Mouse (Mus musculus) ES-E14 (cell line): Measurements from ENCODE around the gene Crkl. TPM values are rescaled to one million over a fixed set of nuclear protein-coding genes. Genes with fewer than 3 reads are reported as not detected.

ENCODE experiments used
- DNase-seq: peaks from one replicate; pipeline ENCODE4 v3.0.0-alpha.2; 2013; ENCODE audit warnings: low read depth, low spot score
- H3K27ac ChIP-seq: 2 replicates; pipeline ENCODE4 v1.5.1; 2012; ENCODE audit warnings: low read depth, mild to moderate bottlenecking, low read length, moderate library complexity, mixed read lengths; ENCODE audit not compliant: poor library complexity, insufficient read depth, severe bottlenecking
- H3K36me3 ChIP-seq: 2 replicates; pipeline ENCODE4 v1.6.1; 2012; ENCODE audit warnings: mild to moderate bottlenecking, low read length, moderate library complexity, mixed read lengths; ENCODE audit not compliant: control insufficient read depth, poor library complexity, insufficient read depth, severe bottlenecking
- H3K4me1 ChIP-seq, 2 experiments: fragments of 150-350 bp in 1 of 2; sonication (generic) in 1 of 2; 2 replicates each; pipeline ENCODE4 v1.6.1; 2012; ENCODE audit warnings: low read length in 2 of 2, mild to moderate bottlenecking in 1 of 2, mixed read lengths in 1 of 2; ENCODE audit not compliant: control insufficient read depth in 2 of 2, insufficient read depth in 2 of 2, poor library complexity in 1 of 2
- H3K4me3 ChIP-seq, 2 experiments: fragments of 150-350 bp in 1 of 2; sonication (generic) in 1 of 2; 2 replicates each; pipeline ENCODE4 v1.5.1; 2012; ENCODE audit warnings: low read length in 2 of 2, low read depth in 1 of 2, mild to moderate bottlenecking in 1 of 2, mixed read lengths in 1 of 2; ENCODE audit not compliant: insufficient read depth in 1 of 2, poor library complexity in 1 of 2, severe bottlenecking in 1 of 2
- H3K9ac ChIP-seq: 2 replicates; pipeline ENCODE4 v1.6.1; 2012; ENCODE audit warnings: low read depth, mild to moderate bottlenecking, low read length, mixed read lengths; ENCODE audit not compliant: poor library complexity, insufficient read depth, severe bottlenecking
- H3K9me3 ChIP-seq: fragments of 150-350 bp; sonication (generic); 2 replicates; pipeline ENCODE4 v1.6.1; 2012; ENCODE audit warnings: low read depth, mild to moderate bottlenecking, low read length; ENCODE audit not compliant: control insufficient read depth, insufficient read depth
- CHD2 ChIP-seq: IDR thresholded peaks from 2 replicates; pipeline ENCODE4 v1.6.1; 2014; ENCODE audit warnings: mild to moderate bottlenecking, low read depth, low read length, inconsistent platforms
- HCFC1 ChIP-seq: IDR thresholded peaks from 2 replicates; pipeline ENCODE4 v1.6.1; 2012; ENCODE audit warnings: low read length, inconsistent platforms, borderline replicate concordance; ENCODE audit not compliant: insufficient read depth
- MAFK ChIP-seq: IDR thresholded peaks from 2 replicates; pipeline ENCODE4 v1.6.1; 2014; ENCODE audit warnings: mild to moderate bottlenecking, low read depth, low read length, inconsistent platforms; ENCODE audit not compliant: insufficient read depth
- ZC3H11A ChIP-seq: IDR thresholded peaks from 2 replicates; pipeline ENCODE4 v1.6.1; 2012; ENCODE audit warnings: low read depth, mild to moderate bottlenecking, inconsistent platforms, low read length, borderline replicate concordance
- ZNF384 ChIP-seq: IDR thresholded peaks from 2 replicates; pipeline ENCODE4 v1.6.1; 2012; ENCODE audit warnings: low read depth, low read length, inconsistent platforms
- in situ Hi-C, 2 experiments: fragments of 600-800 bp; cut with MboI; formaldehyde crosslinking; loops; one replicate each; pipeline ENCODE4 v1.15.1; 2025; ENCODE audit warnings: low sequenced_read_pairs in 2 of 2, inconsistent platforms in 1 of 2; ENCODE audit not compliant: unreplicated experiment in 2 of 2
- total RNA-seq: library from RNA; depleted of rRNA; stranded (reverse); fragments of 300-350 nt; gene quantifications from 2 replicates; pipeline ENCODE4 v1.2.3, GENCODE M21; 2012

The Crkl gene
- total RNA-seq, 1 experiment: 28.2 TPM

DNA sequence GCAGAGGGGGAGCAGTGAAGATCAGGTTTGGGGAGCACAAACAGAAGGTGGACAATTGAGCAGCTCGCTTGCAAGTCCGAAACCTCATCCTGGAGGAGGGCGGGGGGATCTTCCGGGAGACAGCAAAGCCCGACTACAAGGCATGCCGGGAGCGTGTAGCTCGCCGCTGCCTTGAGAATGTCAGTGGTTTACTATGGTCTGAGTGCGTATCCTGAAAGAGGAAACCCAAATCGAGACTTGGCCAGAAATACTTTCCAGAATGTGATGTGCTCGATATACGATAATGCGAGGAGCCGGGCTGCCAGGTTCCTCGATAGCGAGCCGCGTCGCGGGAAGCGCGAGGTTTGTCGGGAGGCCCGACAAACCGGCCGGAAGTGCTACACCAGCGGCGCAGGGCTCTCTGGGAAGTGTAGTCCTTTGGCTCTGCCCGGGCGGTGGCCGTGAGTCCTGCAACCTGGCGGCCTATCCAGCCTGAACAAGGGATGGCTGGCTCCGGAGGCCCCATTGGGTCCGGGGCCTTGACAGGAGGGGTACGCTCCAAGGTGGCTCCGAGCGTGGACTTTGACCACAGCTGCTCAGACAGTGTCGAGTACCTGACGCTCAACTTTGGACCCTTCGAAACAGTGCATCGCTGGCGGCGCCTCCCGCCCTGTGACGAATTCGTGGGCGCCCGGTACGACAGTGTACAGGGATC lies 56.9 kb downstream of the Crkl start, which contains the start of gene Lztr1:
Gene Lztr1, plus strand, starts transcription at position 143 of the 694 bp plus-strand sequence.
- Histone ChIP-seq H3K27ac (peak within 1 kb of the TSS; percentile 84), H3K36me3 (peaks cover 2% of the 10 kb centered on the region; the same call in 1 of the 2 replicates), H3K9me3 (no peaks in the 10 kb centered on the region), H3K4me3 (peak within 1 kb of the TSS; percentile 84 to 89), H3K9ac (peak within 1 kb of the TSS; percentile 89), H3K4me1 (0 out of 4 replicates have a peak, but pooled peaks cover 0 to 2% of the 10 kb centered on the region in 2 experiments)
- peak; percentile 78 for DNase-seq
- in situ Hi-C loops: no loop called here
- TF ChIP-seq HCFC1 (peak; percentile 95), MAFK (no peak), CHD2 (peak; percentile 29)

DNA sequence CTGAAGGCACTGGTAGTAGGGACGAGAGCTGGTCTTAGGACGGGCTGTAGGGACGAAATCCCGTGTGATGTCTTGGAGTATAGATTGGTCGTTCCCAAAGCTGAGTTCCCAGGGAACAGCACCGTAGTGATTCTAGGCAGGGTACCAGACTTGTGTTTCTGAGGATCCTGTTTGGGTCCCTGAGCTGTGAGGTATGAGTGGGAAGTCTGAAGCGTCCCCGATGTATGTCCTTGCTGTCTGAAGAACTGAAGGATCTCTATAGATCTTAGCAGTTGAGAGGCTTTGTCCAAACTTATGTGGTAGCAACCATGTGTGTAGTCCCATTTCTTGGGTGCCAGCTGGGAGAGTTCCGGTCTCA lies 57.4 kb downstream of the Crkl start:
- H3K4me3 ChIP-seq: peak overlapping the region; percentile 84 to 89
- H3K27ac ChIP-seq: no peak overlapping the region
- TF ChIP-seq CHD2 (no peak), HCFC1 (no peak), MAFK (no peak), ZC3H11A (no peak), ZNF384 (no peak)
- H3K36me3 ChIP-seq: peaks cover 2% of the 10 kb centered on the region; the same call in 1 of the 2 replicates
- peak; percentile 25 for DNase-seq
- H3K9ac ChIP-seq: peak overlapping the region; percentile 89
- in situ Hi-C loops: no loop called here
- 0 out of 4 replicates have a peak, but pooled peaks cover 0 to 2% of the 10 kb centered on the region in 2 experiments for H3K4me1 ChIP-seq
- no peaks in the 10 kb centered on the region for H3K9me3 ChIP-seq

DNA sequence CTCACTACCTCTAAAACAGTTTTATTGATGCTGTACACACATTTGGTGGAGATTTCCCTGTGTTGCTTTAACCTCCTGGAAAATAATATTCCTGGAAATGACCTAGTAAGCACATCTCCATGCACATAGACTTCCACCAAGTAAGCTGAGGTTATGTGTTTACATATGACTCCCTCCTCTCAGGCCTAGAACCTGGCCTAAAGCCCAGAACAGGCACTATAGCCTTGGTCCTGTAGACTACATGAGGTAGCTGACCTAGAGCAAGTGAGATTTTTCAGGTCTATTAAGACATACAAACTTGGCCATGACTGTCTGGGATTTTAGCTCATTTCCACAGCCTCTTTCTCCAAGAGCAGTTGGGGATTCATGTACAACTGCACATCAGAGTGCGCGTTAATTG lies 58.4 kb downstream of the Crkl start:
- in situ Hi-C loops: no loop called here
- Histone ChIP-seq H3K9me3 (no peaks in the 10 kb centered on the region), H3K4me1 (0 out of 4 replicates have a peak, but pooled peaks cover 0 to 2% of the 10 kb centered on the region in 2 experiments), H3K4me3 (no peak overlapping the region), H3K36me3 (peaks cover 2% of the 10 kb centered on the region; the same call in 1 of the 2 replicates), H3K27ac (no peak overlapping the region), H3K9ac (no peak overlapping the region)
- TF ChIP-seq MAFK (no peak), CHD2 (no peak), HCFC1 (no peak), ZC3H11A (no peak), ZNF384 (no peak)
- DNase-seq: no peak

GRCm38 (mm10) chr16:17510686-17511085 lies 58.9 kb downstream of the Crkl start:
- TF ChIP-seq ZC3H11A (no peak), ZNF384 (no peak), HCFC1 (no peak)
- Histone ChIP-seq H3K27ac (no peak overlapping the region), H3K9ac (no peak overlapping the region), H3K4me1 (0 out of 4 replicates have a peak, but pooled peaks cover 0 to 2% of the 10 kb centered on the region in 2 experiments), H3K4me3 (no peak overlapping the region), H3K36me3 (peaks cover 2% of the 10 kb centered on the region; the same call in 1 of the 2 replicates), H3K9me3 (no peaks in the 10 kb centered on the region)
- in situ Hi-C loops: no loop called here
- no peak for DNase-seq

- H3K9ac ChIP-seq: no peak overlapping the region
- in situ Hi-C loops: no loop called here
- TF ChIP-seq ZNF384 (no peak), ZC3H11A (no peak), HCFC1 (no peak), MAFK (no peak), CHD2 (no peak)
- H3K4me3 ChIP-seq: no peak overlapping the region
- no peaks in the 10 kb centered on the region for H3K9me3 ChIP-seq
- no peak for DNase-seq
- 0 out of 4 replicates have a peak, but pooled peaks cover 0 to 2% of the 10 kb centered on the region in 2 experiments for H3K4me1 ChIP-seq
- peaks cover 6% of the 10 kb centered on the region; the same call in 1 of the 2 replicates for H3K36me3 ChIP-seq
- no peak overlapping the region for H3K27ac ChIP-seq
These were observed 59.6 kb downstream of the Crkl start for GRCm38 (mm10) chr16:17511431-17511830.
